Mouse (Mus musculus): Measurements from ENCODE around the gene Cdkn2aipnl. TPM values are rescaled to one million over a fixed set of nuclear protein-coding genes. Genes with fewer than 3 reads are reported as not detected.
A peak's percentile ranks its signal among the peaks of the same experiment; 100 is the strongest.

Cdkn2aipnl gene
- polyA plus RNA-seq, 1 experiment from 2014 or later, result 139 TPM

GRCm38 (mm10) chr11:51931138-51931537 is 36.3 kb upstream of the Cdkn2aipnl start:
- ATAC-seq (ENCODE audit: insufficient read depth, low FRiP score, low TSS enrichment), result no peak
- WGBS, result 87% methylated on average over 1 of the region's 1 CpGs
- no peaks in the 10 kb centered on the region for H3K9me3 ChIP-seq (ENCODE audit: control insufficient read depth, low read length)

GRCm38 (mm10) chr11:51931790-51932189 is 35.7 kb upstream of the Cdkn2aipnl start:
- Histone ChIP-seq H3K27ac (ENCODE audit: low read depth, low read length) (no peak overlapping the region), H3K4me1 (ENCODE audit: control insufficient read depth, insufficient read depth, low read length) (no peaks in the 10 kb centered on the region), H3K4me3 (ENCODE audit: low read depth, low read length) (no peak overlapping the region), H3K9me3 (ENCODE audit: control insufficient read depth, low read length) (no peaks in the 10 kb centered on the region), H3K9ac (ENCODE audit: low read length) (no peak overlapping the region), H3K36me3 (ENCODE audit: control insufficient read depth, insufficient read depth, low read length) (no peaks in the 10 kb centered on the region), H3K4me2 (ENCODE audit: low read depth) (no peak overlapping the region), H3K27me3 (ENCODE audit: control insufficient read depth, insufficient read depth, low read length) (no peaks in the 10 kb centered on the region)
- DNase-seq (ENCODE audit: low spot score) (peak; percentile 6), ATAC-seq (ENCODE audit: insufficient read depth, low FRiP score, low TSS enrichment) (no peak)
- 89% methylated on average over 9 of the region's 9 CpGs for WGBS

More at GRCm38 (mm10) chr11:51931138-51931537, 36.3 kb upstream of the Cdkn2aipnl start:
- H3K9ac ChIP-seq (ENCODE audit: low read length), result no peak overlapping the region
- peak; percentile 6 for DNase-seq (ENCODE audit: low spot score)
- H3K36me3 ChIP-seq (ENCODE audit: control insufficient read depth, insufficient read depth, low read length), result no peaks in the 10 kb centered on the region
- no peak overlapping the region for H3K4me3 ChIP-seq (ENCODE audit: low read depth, low read length)
- no peaks in the 10 kb centered on the region for H3K27me3 ChIP-seq (ENCODE audit: control insufficient read depth, insufficient read depth, low read length)
- H3K4me1 ChIP-seq (ENCODE audit: control insufficient read depth, insufficient read depth, low read length), result no peaks in the 10 kb centered on the region
- H3K4me2 ChIP-seq (ENCODE audit: low read depth), result no peak overlapping the region
- H3K27ac ChIP-seq (ENCODE audit: low read depth, low read length), result no peak overlapping the region

DNA sequence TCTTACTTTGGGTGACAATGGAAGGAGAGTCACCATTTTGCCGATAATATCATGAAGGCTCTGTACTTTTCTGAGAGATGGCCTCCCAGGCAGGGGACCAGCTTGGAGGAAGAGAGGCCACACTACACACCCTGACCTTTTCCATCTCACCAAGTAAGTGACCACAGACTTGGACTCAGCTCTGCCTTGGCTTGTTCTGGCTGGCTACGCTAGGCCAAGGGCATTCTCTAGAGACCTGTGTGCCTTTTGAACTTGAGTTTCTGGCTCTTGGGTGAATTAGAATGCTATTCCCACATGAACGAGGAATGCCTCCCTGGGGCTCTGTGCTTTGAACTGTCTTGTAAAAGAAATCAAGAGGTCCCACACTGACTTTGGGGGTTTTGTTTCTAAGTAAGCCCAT is 33.2 kb upstream of the Cdkn2aipnl start:
- no peak overlapping the region for H3K4me3 ChIP-seq (ENCODE audit: low read depth, low read length)
- 78% methylated on average over 3 of the region's 3 CpGs for WGBS
- no peaks in the 10 kb centered on the region for H3K4me1 ChIP-seq (ENCODE audit: control insufficient read depth, insufficient read depth, low read length)
- ATAC-seq (ENCODE audit: insufficient read depth, low FRiP score, low TSS enrichment), result no peak
- H3K27ac ChIP-seq (ENCODE audit: low read depth, low read length), result no peak overlapping the region
- no peaks in the 10 kb centered on the region for H3K9me3 ChIP-seq (ENCODE audit: control insufficient read depth, low read length)
- no peaks in the 10 kb centered on the region for H3K36me3 ChIP-seq (ENCODE audit: control insufficient read depth, insufficient read depth, low read length)
- no peak overlapping the region for H3K4me2 ChIP-seq (ENCODE audit: low read depth)
- no peaks in the 10 kb centered on the region for H3K27me3 ChIP-seq (ENCODE audit: control insufficient read depth, insufficient read depth, low read length)
- no peak overlapping the region for H3K9ac ChIP-seq (ENCODE audit: low read length)
- no peak for DNase-seq (ENCODE audit: low spot score)

DNA sequence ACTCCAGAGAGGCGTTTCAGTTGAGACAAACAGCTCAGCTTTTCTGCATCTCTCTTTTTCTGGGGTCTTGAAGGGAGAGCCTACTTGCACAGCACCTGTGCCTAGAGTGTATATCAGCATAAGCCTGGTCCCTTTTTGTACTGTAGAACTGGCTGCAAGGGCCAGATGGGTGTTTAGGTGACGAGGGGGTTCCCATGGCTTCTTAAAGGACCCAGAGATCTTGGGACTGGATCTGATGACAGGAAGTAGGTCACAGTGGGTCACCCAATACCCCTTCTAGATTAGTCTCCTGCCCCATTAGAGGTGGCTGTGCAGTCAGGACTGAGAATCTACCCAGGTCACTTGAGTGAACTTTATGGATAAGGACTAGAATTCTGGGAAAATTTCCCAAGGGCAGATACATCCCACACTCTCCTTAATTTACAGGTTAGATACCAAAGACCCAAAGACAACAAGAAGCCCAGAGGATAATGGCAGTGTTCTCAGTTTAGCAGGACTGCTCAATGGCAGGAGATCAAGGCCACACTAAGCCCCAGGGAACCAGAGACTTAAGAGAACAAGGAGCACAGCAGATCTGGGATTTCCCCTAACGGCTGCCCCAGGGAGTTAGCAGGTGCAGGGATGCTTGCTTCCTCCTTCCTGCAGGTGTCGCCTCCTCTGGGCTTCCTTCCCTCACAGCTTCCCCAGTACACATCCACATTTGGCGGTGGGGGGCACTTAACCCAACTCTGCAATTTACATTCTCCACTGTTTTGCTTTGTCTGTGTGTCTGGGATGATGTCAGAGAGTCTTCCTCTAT is 31.6 kb upstream of the Cdkn2aipnl start:
- Histone ChIP-seq H3K4me2 (ENCODE audit: low read depth) (no peak overlapping the region), H3K36me3 (ENCODE audit: control insufficient read depth, insufficient read depth, low read length) (no peaks in the 10 kb centered on the region), H3K9me3 (ENCODE audit: control insufficient read depth, low read length) (no peaks in the 10 kb centered on the region), H3K27me3 (ENCODE audit: control insufficient read depth, insufficient read depth, low read length) (no peaks in the 10 kb centered on the region), H3K4me3 (ENCODE audit: low read depth, low read length) (no peak overlapping the region), H3K27ac (ENCODE audit: low read depth, low read length) (no peak overlapping the region), H3K4me1 (ENCODE audit: control insufficient read depth, insufficient read depth, low read length) (no peaks in the 10 kb centered on the region), H3K9ac (ENCODE audit: low read length) (no peak overlapping the region)
- 63% methylated on average over 5 of the region's 5 CpGs for WGBS
- no peak for ATAC-seq (ENCODE audit: insufficient read depth, low FRiP score, low TSS enrichment)
- no peak for DNase-seq (ENCODE audit: low spot score)

GRCm38 (mm10) chr11:51937361-51937781 is 30.1 kb upstream of the Cdkn2aipnl start:
- no peaks in the 10 kb centered on the region for H3K4me1 ChIP-seq (ENCODE audit: control insufficient read depth, insufficient read depth, low read length)
- H3K27ac ChIP-seq (ENCODE audit: low read depth, low read length), result no peak overlapping the region
- 58% methylated on average over 6 of the region's 6 CpGs for WGBS

DNA sequence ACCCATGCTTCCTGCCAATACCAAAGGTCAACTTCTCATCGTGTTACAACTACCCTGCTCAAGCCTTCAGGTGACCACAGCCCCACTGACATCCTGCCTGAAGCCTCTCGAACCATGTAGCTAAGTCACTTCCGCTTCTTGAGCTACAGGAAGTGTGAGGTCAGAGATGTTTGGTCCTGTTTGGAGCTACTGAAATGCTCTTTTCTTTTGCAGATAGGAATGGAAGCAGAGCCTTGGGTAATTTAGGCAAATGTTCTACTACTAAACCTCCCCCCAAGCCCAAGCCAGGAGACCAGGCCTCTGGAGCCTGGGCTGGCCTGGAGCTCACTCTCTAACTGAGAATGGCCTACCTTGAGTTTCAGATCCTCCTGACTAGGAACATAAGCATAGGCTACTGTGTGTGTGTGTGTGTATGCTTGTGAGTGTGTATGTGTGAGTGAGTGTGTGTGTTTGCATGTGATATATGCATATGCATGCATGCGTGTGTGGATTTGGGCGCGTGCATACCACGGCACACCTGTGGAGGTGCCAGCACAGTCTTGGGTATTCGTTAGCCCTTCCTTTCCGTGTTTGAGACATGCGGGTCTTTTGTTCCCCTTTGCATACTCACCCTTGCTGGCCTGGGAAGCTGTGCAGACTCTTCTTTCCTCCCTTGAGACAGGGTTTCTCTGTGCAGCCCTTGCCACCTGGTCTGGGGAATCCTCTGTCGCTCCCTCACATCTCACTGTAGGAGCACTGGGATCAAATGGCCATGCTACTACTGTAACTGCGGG is 28.5 kb upstream of the Cdkn2aipnl start:
- DNase-seq (ENCODE audit: low spot score) (no peak), ATAC-seq (ENCODE audit: insufficient read depth, low FRiP score, low TSS enrichment) (no peak)
- Histone ChIP-seq H3K27me3 (ENCODE audit: control insufficient read depth, insufficient read depth, low read length) (no peaks in the 10 kb centered on the region), H3K4me1 (ENCODE audit: control insufficient read depth, insufficient read depth, low read length) (0 out of 2 replicates have a peak, but pooled peaks cover 3% of the 10 kb centered on the region), H3K4me3 (ENCODE audit: low read depth, low read length) (no peak overlapping the region), H3K27ac (ENCODE audit: low read depth, low read length) (no peak overlapping the region), H3K36me3 (ENCODE audit: control insufficient read depth, insufficient read depth, low read length) (no peaks in the 10 kb centered on the region), H3K4me2 (ENCODE audit: low read depth) (no peak overlapping the region), H3K9ac (ENCODE audit: low read length) (no peak overlapping the region), H3K9me3 (ENCODE audit: control insufficient read depth, low read length) (no peaks in the 10 kb centered on the region)
- WGBS, result 83% methylated on average over 12 of the region's 12 CpGs

More at GRCm38 (mm10) chr11:51937361-51937781, 30.1 kb upstream of the Cdkn2aipnl start:
- H3K9ac ChIP-seq (ENCODE audit: low read length), result no peak overlapping the region
- H3K4me3 ChIP-seq (ENCODE audit: low read depth, low read length), result no peak overlapping the region
- ATAC-seq (ENCODE audit: insufficient read depth, low FRiP score, low TSS enrichment) (no peak), DNase-seq (ENCODE audit: low spot score) (no peak)
- no peaks in the 10 kb centered on the region for H3K9me3 ChIP-seq (ENCODE audit: control insufficient read depth, low read length)
- H3K4me2 ChIP-seq (ENCODE audit: low read depth), result no peak overlapping the region
- no peaks in the 10 kb centered on the region for H3K36me3 ChIP-seq (ENCODE audit: control insufficient read depth, insufficient read depth, low read length)
- no peaks in the 10 kb centered on the region for H3K27me3 ChIP-seq (ENCODE audit: control insufficient read depth, insufficient read depth, low read length)

DNA sequence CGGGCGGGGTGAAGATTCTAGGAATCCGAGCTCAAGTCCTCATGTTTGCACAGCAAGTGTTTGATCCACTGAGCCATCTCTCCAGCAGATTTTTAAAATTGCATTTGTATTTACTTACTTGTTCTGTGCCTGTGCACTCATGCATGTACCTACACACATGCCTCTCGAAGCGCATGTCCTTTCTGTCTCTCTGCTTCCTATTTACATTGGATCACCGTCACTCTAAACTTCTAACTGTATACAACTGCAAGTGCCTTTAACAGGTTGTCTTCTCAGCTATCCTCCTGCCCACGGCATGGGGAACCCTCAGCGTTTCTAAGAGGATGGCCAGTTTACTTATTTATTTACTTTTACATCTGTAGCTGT is 27.9 kb upstream of the Cdkn2aipnl start:
- no peak for ATAC-seq (ENCODE audit: insufficient read depth, low FRiP score, low TSS enrichment)
- Histone ChIP-seq H3K9me3 (ENCODE audit: control insufficient read depth, low read length) (no peaks in the 10 kb centered on the region), H3K4me3 (ENCODE audit: low read depth, low read length) (no peak overlapping the region), H3K9ac (ENCODE audit: low read length) (no peak overlapping the region), H3K27me3 (ENCODE audit: control insufficient read depth, insufficient read depth, low read length) (no peaks in the 10 kb centered on the region), H3K4me2 (ENCODE audit: low read depth) (no peak overlapping the region), H3K27ac (ENCODE audit: low read depth, low read length) (no peak overlapping the region), H3K36me3 (ENCODE audit: control insufficient read depth, insufficient read depth, low read length) (no peaks in the 10 kb centered on the region), H3K4me1 (ENCODE audit: control insufficient read depth, insufficient read depth, low read length) (0 out of 2 replicates have a peak, but pooled peaks cover 3% of the 10 kb centered on the region)
- DNase-seq (ENCODE audit: low spot score), result no peak
- WGBS, result 89% methylated on average over 8 of the region's 8 CpGs

DNA sequence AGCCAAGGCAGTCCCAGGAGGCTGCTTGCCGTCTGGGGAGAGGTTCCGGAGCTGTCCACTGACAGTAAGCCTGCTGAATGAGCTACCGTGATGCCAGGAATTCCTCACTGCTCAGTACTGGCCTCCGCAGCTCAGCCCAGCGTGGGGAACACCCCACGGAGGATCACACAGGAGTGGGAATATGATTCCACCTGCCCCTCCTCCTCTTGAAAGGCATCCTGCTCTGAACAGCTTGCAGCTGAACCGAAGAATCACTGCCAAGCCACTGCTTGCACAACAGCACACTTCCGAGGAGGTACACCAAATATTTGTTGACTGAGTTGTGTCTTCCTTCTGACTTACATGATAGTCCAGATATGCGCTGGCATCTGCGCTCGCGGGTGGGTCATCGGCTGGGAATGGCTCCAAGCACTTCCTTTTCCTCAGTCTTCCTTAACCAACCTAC is 26.9 kb upstream of the Cdkn2aipnl start:
- WGBS, result 78% methylated on average over 13 of the region's 13 CpGs
- Histone ChIP-seq H3K9ac (ENCODE audit: low read length) (no peak overlapping the region), H3K4me3 (ENCODE audit: low read depth, low read length) (no peak overlapping the region), H3K36me3 (ENCODE audit: control insufficient read depth, insufficient read depth, low read length) (no peaks in the 10 kb centered on the region), H3K27me3 (ENCODE audit: control insufficient read depth, insufficient read depth, low read length) (no peaks in the 10 kb centered on the region), H3K9me3 (ENCODE audit: control insufficient read depth, low read length) (no peaks in the 10 kb centered on the region), H3K27ac (ENCODE audit: low read depth, low read length) (no peak overlapping the region), H3K4me2 (ENCODE audit: low read depth) (no peak overlapping the region), H3K4me1 (ENCODE audit: control insufficient read depth, insufficient read depth, low read length) (0 out of 2 replicates have a peak, but pooled peaks cover 3% of the 10 kb centered on the region)
- DNase-seq (ENCODE audit: low spot score), result no peak
- ATAC-seq (ENCODE audit: insufficient read depth, low FRiP score, low TSS enrichment), result no peak

All from neural tube, embryonic 11.5 days (tissue).